Mouse (Mus musculus) common myeloid progenitor, adult 5-6 weeks (primary cell): ENCODE measurements around the gene Jmjd6. TPM values are rescaled to one million over a fixed set of nuclear protein-coding genes. Genes with fewer than 3 reads are reported as not detected.

Source experiments
- ATAC-seq: replicated peaks from 2 replicates; pipeline ENCODE4 v1.8.0; 2016; ENCODE audit warnings: low read depth, mild to moderate bottlenecking, moderate TSS enrichment, inconsistent platforms; ENCODE audit not compliant: poor library complexity, severe bottlenecking
- total RNA-seq: library from RNA; stranded (forward); fragments of 200-1000, 187-1606 nt; gene quantifications from 2 replicates; pipeline ENCODE4 v1.2.3, GENCODE M21; 2017

Jmjd6 gene
- total RNA-seq, 1 experiment from 2014 or later: 56.0 TPM

DNA sequence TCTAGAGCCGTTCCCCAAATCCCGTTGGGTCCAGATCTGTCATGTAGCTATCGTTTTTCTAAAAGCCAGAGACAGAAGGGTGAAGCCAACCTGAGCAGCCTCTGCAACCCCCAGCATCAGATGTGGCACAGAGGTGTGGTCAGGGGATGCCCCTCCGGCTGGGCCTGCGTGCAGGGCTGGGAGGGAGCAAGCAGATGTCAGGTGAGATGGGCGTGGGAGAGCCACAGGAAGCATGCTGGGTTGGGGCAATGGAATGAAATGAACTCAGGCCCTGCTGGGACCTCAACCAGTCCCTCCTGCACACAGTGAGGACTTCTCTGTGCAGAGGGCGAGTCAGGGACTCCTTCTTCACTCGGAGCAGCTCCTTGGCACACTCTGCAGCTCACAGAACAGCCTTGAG is 33.7 kb downstream of the Jmjd6 start:
- no peak for ATAC-seq

DNA sequence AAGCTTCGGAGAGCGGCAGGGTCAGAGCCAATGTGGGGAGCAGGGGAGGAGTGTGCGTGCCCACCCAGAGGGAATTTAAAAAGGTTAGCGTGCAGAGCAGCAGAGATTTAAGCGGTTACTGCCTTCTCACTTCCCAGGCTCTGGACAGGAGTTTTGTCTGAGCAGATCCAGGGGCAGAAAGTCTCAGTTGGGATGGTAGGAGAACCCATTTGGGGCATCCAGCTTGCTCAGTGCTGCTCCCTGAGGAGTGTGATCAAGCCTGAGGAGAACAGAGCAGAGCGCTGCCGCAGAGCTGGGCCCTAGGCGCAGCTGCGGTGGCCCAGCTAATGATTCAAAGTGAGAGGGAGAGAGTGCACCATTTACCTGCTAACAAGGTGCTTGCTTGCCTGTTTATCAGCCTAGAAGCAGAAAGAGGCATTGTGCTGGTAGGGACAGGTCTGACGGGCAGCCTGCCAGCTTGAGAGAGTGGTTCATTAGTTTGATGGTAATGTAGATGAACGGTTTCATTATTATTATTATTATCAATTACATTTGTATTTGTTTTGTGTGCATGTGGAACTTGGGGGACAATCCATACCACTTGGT is 34.3 kb downstream of the Jmjd6 start:
- no peak for ATAC-seq

DNA sequence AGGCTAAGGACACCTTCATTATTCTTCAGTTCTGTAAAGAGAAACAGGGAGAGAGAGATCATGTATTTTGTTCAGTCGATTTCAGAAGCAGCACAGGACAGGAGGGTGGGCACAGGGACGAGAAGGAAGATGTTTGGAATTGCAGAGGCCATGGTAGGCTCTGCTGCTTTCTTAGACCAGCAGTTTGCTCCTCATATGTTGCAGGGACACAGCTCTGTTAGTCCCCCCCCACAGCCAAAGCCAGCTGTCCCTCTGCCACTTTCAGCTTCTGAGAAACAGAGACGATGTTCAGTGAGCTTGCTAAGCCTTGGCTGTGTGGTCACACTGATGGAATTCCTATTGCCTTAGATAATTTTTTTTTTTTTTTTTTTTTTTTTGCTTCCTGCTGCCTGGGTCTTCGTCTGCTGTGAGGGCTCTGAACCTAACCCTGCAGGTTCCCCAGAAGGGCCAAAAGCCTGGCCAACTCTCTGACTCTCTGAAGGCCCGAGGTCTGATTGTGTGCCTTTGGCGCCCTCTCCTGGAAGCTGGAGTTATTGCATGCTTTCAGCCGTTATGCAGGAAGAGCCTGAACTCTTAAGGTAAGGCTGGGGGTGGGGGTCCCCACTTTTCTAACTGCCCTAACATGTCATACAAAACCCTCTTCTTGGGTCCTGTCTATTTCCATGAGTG is 35.2 kb downstream of the Jmjd6 start:
- ATAC-seq: peak; percentile 77

DNA sequence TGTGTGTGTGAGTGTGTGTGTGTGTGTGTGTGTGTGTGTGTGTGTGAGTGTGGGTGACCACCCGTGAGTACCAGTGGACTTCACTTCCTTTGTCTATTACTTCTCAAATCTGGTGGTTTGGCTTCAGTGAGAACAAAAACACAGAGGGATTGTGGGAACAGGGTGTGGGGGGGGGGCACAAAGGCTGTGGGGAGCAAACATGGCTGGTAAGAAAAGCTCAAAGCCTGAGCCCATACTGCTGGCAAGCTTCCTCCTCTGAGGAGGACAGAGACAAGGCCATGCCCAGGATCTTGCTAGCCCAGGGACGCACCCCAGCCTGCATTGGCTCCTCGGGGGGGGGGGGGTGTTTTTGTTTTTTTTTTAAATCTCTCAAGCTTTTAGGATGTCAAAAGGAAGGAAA is 35.7 kb downstream of the Jmjd6 start:
- ATAC-seq: no peak

DNA sequence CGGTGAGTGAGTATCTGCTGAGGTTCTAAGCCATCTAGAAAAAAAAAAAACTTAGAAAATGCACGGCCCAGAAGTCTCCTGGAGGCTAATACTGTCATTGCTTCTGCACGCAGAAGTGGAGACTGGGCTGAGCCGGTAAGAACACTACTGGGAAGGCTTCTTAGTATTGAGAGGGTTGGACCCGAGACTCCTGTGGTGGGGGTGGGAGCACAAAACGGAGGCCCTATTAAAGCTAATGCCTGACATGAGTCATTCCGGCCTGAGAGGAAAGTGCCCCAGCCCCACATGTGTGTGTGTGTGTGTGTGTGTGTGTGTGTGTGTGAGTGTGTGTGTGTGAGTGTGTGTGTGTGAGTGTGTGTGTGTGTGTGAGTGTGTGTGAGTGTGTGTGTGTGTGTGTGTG is 36.1 kb downstream of the Jmjd6 start:
- ATAC-seq: no peak

DNA sequence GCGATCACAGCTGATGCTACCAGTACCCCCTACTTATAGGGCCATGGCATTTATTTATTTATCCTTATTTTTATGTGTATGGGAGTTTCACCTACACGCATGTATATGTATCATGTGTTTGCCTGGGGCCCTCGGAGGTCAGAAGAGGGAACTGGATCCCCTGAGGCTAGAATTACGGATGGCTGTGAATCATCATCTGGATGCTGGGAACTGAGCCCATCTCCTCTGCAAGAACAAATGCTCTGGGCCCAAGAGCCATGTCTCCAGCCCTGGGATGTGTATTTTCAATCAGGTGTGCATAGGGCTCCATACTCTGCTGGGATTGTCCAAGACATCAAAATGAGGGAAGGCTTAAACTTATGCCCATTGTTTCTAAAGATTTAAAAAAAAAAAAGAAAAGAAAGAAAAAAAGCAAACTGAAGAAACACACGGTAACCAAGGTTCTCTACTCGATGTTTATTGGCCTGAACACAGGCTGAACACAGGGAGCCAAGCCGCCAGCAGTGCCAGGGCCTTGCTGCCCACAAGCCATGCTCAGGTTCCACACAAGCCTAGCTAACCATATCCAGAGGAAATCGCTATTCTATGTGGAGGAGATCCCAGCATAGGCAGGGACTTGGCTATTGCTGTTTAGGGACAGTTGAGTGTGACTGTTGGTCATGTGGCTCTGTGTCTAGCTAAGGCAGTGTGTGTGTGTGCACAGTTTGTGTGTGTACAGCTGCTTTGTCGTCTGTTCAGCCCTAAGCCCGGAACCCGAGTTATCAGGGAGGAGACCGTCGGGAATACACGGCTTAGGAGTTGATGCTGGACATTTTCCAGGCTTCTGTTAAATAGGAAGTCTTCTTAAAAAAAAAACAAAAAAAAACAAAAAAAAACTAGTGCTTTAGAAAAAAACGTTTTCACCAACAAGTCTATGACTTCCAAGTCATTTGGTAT is 36.8 kb downstream of the Jmjd6 start:
- ATAC-seq: no peak

DNA sequence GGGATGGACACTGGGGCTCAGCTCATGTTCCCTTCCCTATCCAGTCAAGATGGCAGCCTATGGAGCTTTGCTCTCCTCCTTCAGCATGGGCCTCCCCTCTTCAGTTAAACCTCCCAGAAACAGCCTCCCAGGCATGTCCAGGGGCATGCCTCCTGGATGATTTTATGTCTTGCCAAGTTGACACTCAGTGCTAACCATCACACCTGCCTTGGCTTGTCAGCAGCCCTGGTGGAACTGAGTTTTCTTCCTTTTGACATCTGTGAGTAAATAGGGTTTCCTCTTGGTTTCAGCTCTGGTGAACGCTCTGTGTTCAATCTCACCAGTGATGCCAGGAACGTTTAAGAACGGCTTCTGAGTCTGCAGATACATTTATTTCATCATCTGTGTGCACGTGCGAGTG is 40.5 kb downstream of the Jmjd6 start:
- ATAC-seq: no peak

DNA sequence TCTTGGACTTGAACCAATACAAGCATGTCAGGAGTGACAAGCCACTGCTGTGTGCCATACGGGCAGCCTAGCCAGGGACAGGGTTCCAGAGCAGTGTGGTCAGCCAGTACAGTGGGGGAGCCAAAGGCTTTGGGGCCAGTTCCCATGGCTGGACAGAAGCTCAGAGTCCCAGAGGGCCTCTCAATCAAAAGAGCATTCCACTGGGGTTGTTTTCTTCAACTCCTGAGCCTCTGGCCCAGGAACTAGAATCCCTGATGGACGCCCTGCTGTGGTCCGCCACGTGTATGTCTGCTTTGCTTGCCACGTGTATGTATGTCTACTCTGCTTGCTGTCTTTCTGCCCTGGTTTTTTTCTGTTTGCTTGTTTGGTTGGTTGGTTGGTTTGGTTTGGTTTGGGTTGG is 42.1 kb downstream of the Jmjd6 start:
- ATAC-seq: no peak

DNA sequence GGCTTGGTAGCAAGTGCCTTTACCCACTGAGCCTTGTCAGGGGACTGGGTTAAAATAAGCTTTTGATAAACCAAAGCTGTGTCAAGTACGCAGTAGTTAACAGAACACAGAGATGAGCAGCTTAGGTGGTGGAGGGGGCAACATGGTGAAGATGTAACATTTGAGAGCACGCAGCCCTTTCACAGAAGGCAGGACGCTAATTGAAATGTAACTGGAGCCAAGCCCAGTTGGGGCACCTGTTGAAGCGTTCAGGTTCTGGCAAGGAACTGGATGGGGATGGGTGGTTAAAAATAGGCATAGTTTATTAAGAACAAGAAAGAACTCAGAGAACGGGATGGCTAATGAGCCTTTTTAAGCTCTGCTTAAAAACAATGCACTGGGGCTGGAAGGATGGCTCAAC is 43.9 kb downstream of the Jmjd6 start:
- ATAC-seq: no peak

Other genes with a start within 250 kb of the Jmjd6 start
- 2.1 and 2.4 TPM in 2 replicates for gene Rhbdf2, start 216.4 kb downstream of the Jmjd6 start, total RNA-seq
- gene Prcd, start 189.9 kb downstream of the Jmjd6 start, total RNA-seq: not detected in 2 replicates
- gene Cygb, start 189.1 kb downstream of the Jmjd6 start, total RNA-seq: not detected in 2 replicates
- not detected in 2 replicates for gene St6galnac1, start 67.9 kb downstream of the Jmjd6 start, total RNA-seq
- 0.46 TPM in 1 of 2 replicates, not detected in the other for gene Mxra7, start 15.4 kb downstream of the Jmjd6 start, total RNA-seq
- 50.4 and 52.0 TPM in 2 replicates for gene Mettl23, start 171 bp downstream of the Jmjd6 start, total RNA-seq
- gene Mfsd11, start 9.0 kb upstream of the Jmjd6 start, total RNA-seq: 4.5 and 5.4 TPM in 2 replicates
- 451 and 629 TPM in 2 replicates for gene Srsf2, start 9.6 kb upstream of the Jmjd6 start, total RNA-seq
- gene Mgat5b, start 75.4 kb upstream of the Jmjd6 start, total RNA-seq: not detected in 2 replicates